Mouse (Mus musculus) T-helper 2 cell (primary cell): ENCODE measurements around the gene Fam83e.

Source experiments
- in situ Hi-C: fragments of 300-600 bp; cut with MboI, MseI; formaldehyde crosslinking; loops from one replicate; pipeline ENCODE4 v1.15.1; 2025; ENCODE audit warnings: high pct_unique_total_duplicates

The Fam83e gene

GRCm38 (mm10) chr7:45701607-45702006, 19.4 kb upstream of the Fam83e start:
- in situ Hi-C loops, result no loop called here

- in situ Hi-C loops, result no loop called here
These were observed 18.7 kb upstream of the Fam83e start for GRCm38 (mm10) chr7:45702316-45702715.

GRCm38 (mm10) chr7:45702809-45703520, 18.0 kb upstream of the Fam83e start:
- in situ Hi-C loops, result no loop called here

- in situ Hi-C loops, result no loop called here
These were observed 17.4 kb upstream of the Fam83e start for GRCm38 (mm10) chr7:45703521-45704033.

- in situ Hi-C loops, result no loop called here
These were observed 16.9 kb upstream of the Fam83e start for GRCm38 (mm10) chr7:45704046-45704559.

- in situ Hi-C loops, result no loop called here
These were observed 16.1 kb upstream of the Fam83e start, which contains the start of gene Dbp for GRCm38 (mm10) chr7:45704730-45705442. Dbp (plus strand) TSS chr7:45705088.

- in situ Hi-C loops, result no loop called here
These were observed 15.6 kb upstream of the Fam83e start for GRCm38 (mm10) chr7:45705443-45705864.

- in situ Hi-C loops, result no loop called here
These were observed 15.1 kb upstream of the Fam83e start for GRCm38 (mm10) chr7:45705873-45706281.

GRCm38 (mm10) chr7:45706721-45707241, 14.2 kb upstream of the Fam83e start:
- in situ Hi-C loops, result no loop called here

GRCm38 (mm10) chr7:45707375-45707967, 13.5 kb upstream of the Fam83e start:
- in situ Hi-C loops, result no loop called here

- in situ Hi-C loops, result no loop called here
These were observed 12.7 kb upstream of the Fam83e start for GRCm38 (mm10) chr7:45708221-45708761.

- in situ Hi-C loops, result no loop called here
These were observed 12.0 kb upstream of the Fam83e start for GRCm38 (mm10) chr7:45709036-45709435.

- in situ Hi-C loops, result no loop called here
These were observed 11.2 kb upstream of the Fam83e start for GRCm38 (mm10) chr7:45709677-45710355.

GRCm38 (mm10) chr7:45710477-45711191, 10.4 kb upstream of the Fam83e start:
- in situ Hi-C loops, result no loop called here

- in situ Hi-C loops, result no loop called here
These were observed 9.5 kb upstream of the Fam83e start for GRCm38 (mm10) chr7:45711316-45712021.

GRCm38 (mm10) chr7:45712022-45712757, 8.8 kb upstream of the Fam83e start:
- in situ Hi-C loops, result no loop called here

- in situ Hi-C loops, result no loop called here
These were observed 7.6 kb upstream of the Fam83e start for GRCm38 (mm10) chr7:45713396-45713795.

- in situ Hi-C loops, result no loop called here
These were observed 7.0 kb upstream of the Fam83e start for GRCm38 (mm10) chr7:45713881-45714520.
